Mouse (Mus musculus): Measurements from ENCODE around the gene Rngtt. TPM values are rescaled to one million over a fixed set of nuclear protein-coding genes. Genes with fewer than 3 reads are reported as not detected.

Gene Rngtt
- total RNA-seq, 1 experiment, result 23.5 TPM

GRCm38 (mm10) chr4:33486050-33486449 lies 175.9 kb downstream of the Rngtt start:
- Histone ChIP-seq H3K9me3 (ENCODE audit: control insufficient read depth, insufficient read depth, low read depth, low read length) (no peaks in the 10 kb centered on the region), H3K4me3 (ENCODE audit: insufficient read depth in 1 of 2, low read depth in 1 of 2, low read length in 2 of 2, poor library complexity in 1 of 2, severe bottlenecking in 1 of 2) (no peak overlapping the region), H3K27ac (ENCODE audit: insufficient read depth, low read depth, low read length, poor library complexity, severe bottlenecking) (no peak overlapping the region), H3K9ac (ENCODE audit: insufficient read depth, low read depth, low read length, poor library complexity, severe bottlenecking) (no peak overlapping the region), H3K4me1 (ENCODE audit: control insufficient read depth in 2 of 2, insufficient read depth in 2 of 2, low read length in 2 of 2, poor library complexity in 1 of 2) (no peaks in the 10 kb centered on the region), H3K36me3 (ENCODE audit: control insufficient read depth, insufficient read depth, low read length, poor library complexity, severe bottlenecking) (no peaks in the 10 kb centered on the region)
- no peak for DNase-seq (ENCODE audit: low read depth, low spot score)
- no peak for TF ChIP-seq ZNF384 (IDR thresholded peaks at IDR 0.05; ENCODE audit: low read depth, low read length)
- no peak for TF ChIP-seq CHD2 (IDR thresholded peaks at IDR 0.05; ENCODE audit: low read depth, low read length)
- no peak for TF ChIP-seq ZC3H11A (IDR thresholded peaks at IDR 0.05; ENCODE audit: borderline replicate concordance, low read depth, low read length)
- TF ChIP-seq MAFK (IDR thresholded peaks at IDR 0.05; ENCODE audit: insufficient read depth, low read depth, low read length), result no peak
- TF ChIP-seq HCFC1 (IDR thresholded peaks at IDR 0.05; ENCODE audit: borderline replicate concordance, insufficient read depth, low read length), result no peak
- in situ Hi-C loops (cut with MboI; ENCODE audit: low sequenced_read_pairs in 2 of 2, unreplicated experiment in 2 of 2), result no loop called here

DNA sequence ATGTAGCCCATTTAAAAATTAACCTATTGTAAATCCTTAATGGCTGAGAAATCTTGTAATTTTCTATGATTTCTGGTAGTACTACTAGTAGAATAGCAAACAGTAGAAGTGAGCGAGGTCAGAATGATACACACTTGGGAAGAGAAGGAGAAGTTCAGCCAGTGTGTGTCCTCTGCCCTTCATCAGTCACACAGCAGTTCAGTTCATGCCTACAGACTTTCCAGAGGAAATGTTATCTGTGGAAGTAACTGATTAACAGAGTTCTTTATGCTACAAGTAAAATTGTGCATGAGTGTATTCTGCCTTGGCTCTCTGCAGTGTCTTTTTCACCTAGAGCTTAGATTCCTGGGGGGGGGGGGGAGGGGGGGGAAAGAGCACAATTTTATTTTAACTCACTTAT lies 181.0 kb downstream of the Rngtt start:
- TF ChIP-seq MAFK (IDR thresholded peaks at IDR 0.05; ENCODE audit: insufficient read depth, low read depth, low read length), result no peak
- TF ChIP-seq ZNF384 (IDR thresholded peaks at IDR 0.05; ENCODE audit: low read depth, low read length), result no peak
- TF ChIP-seq CHD2 (IDR thresholded peaks at IDR 0.05; ENCODE audit: low read depth, low read length), result no peak
- TF ChIP-seq ZC3H11A (IDR thresholded peaks at IDR 0.05; ENCODE audit: borderline replicate concordance, low read depth, low read length), result no peak
- TF ChIP-seq HCFC1 (IDR thresholded peaks at IDR 0.05; ENCODE audit: borderline replicate concordance, insufficient read depth, low read length), result no peak
- peaks cover 0 to 2% of the 10 kb centered on the region in 2 experiments; a peak in 1 of 4 replicates for H3K4me1 ChIP-seq (ENCODE audit: control insufficient read depth in 2 of 2, insufficient read depth in 2 of 2, low read length in 2 of 2, poor library complexity in 1 of 2)
- no peak overlapping the region for H3K9ac ChIP-seq (ENCODE audit: insufficient read depth, low read depth, low read length, poor library complexity, severe bottlenecking)
- H3K27ac ChIP-seq (ENCODE audit: insufficient read depth, low read depth, low read length, poor library complexity, severe bottlenecking), result no peak overlapping the region
- no peaks in the 10 kb centered on the region for H3K36me3 ChIP-seq (ENCODE audit: control insufficient read depth, insufficient read depth, low read length, poor library complexity, severe bottlenecking)
- no peaks in the 10 kb centered on the region for H3K9me3 ChIP-seq (ENCODE audit: control insufficient read depth, insufficient read depth, low read depth, low read length)
- DNase-seq (ENCODE audit: low read depth, low spot score), result no peak
- no peak overlapping the region for H3K4me3 ChIP-seq (ENCODE audit: insufficient read depth in 1 of 2, low read depth in 1 of 2, low read length in 2 of 2, poor library complexity in 1 of 2, severe bottlenecking in 1 of 2)
- in situ Hi-C loops (cut with MboI; ENCODE audit: low sequenced_read_pairs in 2 of 2, unreplicated experiment in 2 of 2), result no loop called here

DNA sequence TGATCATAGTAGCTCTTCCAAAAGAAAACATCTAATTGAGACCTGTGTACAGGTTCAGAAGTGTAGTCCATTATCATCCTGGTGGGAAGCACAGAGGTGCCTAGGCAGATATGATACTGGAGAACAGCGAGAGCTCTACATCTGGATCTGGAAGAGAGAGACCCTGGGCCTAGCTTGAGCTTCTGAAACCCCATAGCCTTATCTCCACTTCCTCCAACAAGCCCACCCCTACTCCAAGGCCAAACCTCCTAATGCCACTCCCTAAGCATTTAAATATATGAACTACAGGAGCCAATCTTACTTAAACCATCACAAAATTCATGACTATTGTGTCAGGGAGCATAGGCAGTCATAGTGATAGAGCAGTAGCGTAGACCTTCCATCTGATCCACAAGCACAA lies 184.3 kb downstream of the Rngtt start:
- in situ Hi-C loops (cut with MboI; ENCODE audit: low sequenced_read_pairs in 2 of 2, unreplicated experiment in 2 of 2), result no loop called here
- H3K4me3 ChIP-seq (ENCODE audit: insufficient read depth in 1 of 2, low read depth in 1 of 2, low read length in 2 of 2, poor library complexity in 1 of 2, severe bottlenecking in 1 of 2), result no peak overlapping the region
- no peak overlapping the region for H3K27ac ChIP-seq (ENCODE audit: insufficient read depth, low read depth, low read length, poor library complexity, severe bottlenecking)
- H3K4me1 ChIP-seq (ENCODE audit: control insufficient read depth in 2 of 2, insufficient read depth in 2 of 2, low read length in 2 of 2, poor library complexity in 1 of 2), result peaks cover 0 to 2% of the 10 kb centered on the region in 2 experiments; a peak in 1 of 4 replicates
- DNase-seq (ENCODE audit: low read depth, low spot score), result no peak
- no peaks in the 10 kb centered on the region for H3K36me3 ChIP-seq (ENCODE audit: control insufficient read depth, insufficient read depth, low read length, poor library complexity, severe bottlenecking)
- H3K9ac ChIP-seq (ENCODE audit: insufficient read depth, low read depth, low read length, poor library complexity, severe bottlenecking), result no peak overlapping the region
- TF ChIP-seq MAFK (IDR thresholded peaks at IDR 0.05; ENCODE audit: insufficient read depth, low read depth, low read length) (no peak), ZC3H11A (IDR thresholded peaks at IDR 0.05; ENCODE audit: borderline replicate concordance, low read depth, low read length) (no peak), CHD2 (IDR thresholded peaks at IDR 0.05; ENCODE audit: low read depth, low read length) (no peak), ZNF384 (IDR thresholded peaks at IDR 0.05; ENCODE audit: low read depth, low read length) (no peak), HCFC1 (IDR thresholded peaks at IDR 0.05; ENCODE audit: borderline replicate concordance, insufficient read depth, low read length) (no peak)
- H3K9me3 ChIP-seq (ENCODE audit: control insufficient read depth, insufficient read depth, low read depth, low read length), result no peaks in the 10 kb centered on the region

DNA sequence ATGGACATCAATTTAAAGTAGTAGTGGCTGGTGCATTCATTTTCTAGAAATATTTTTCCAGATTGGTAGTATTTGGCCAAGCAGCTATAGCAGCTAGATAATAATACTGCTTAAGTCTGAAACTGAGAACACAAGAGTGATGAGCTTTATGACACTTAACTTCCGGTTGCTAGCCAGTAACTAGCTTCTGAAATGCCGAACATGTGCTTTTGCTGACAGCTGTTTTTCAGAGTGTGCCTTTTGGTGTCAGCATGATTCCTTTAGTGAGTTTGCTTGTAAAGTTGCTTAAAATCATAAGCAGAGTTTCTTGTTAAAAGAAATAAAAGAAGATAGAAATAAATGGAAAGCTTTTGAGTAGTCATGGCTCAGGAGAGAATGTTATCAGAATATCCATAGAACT lies 186.9 kb downstream of the Rngtt start:
- no peak overlapping the region for H3K4me3 ChIP-seq (ENCODE audit: insufficient read depth in 1 of 2, low read depth in 1 of 2, low read length in 2 of 2, poor library complexity in 1 of 2, severe bottlenecking in 1 of 2)
- DNase-seq (ENCODE audit: low read depth, low spot score), result no peak
- H3K36me3 ChIP-seq (ENCODE audit: control insufficient read depth, insufficient read depth, low read length, poor library complexity, severe bottlenecking), result peaks cover 8% of the 10 kb centered on the region; the same call in 1 of the 2 replicates
- TF ChIP-seq MAFK (IDR thresholded peaks at IDR 0.05; ENCODE audit: insufficient read depth, low read depth, low read length), result no peak
- no peak overlapping the region for H3K9ac ChIP-seq (ENCODE audit: insufficient read depth, low read depth, low read length, poor library complexity, severe bottlenecking)
- in situ Hi-C loops (cut with MboI; ENCODE audit: low sequenced_read_pairs in 2 of 2, unreplicated experiment in 2 of 2), result no loop called here
- H3K27ac ChIP-seq (ENCODE audit: insufficient read depth, low read depth, low read length, poor library complexity, severe bottlenecking), result no peak overlapping the region
- H3K9me3 ChIP-seq (ENCODE audit: control insufficient read depth, insufficient read depth, low read depth, low read length), result no peaks in the 10 kb centered on the region
- H3K4me1 ChIP-seq (ENCODE audit: control insufficient read depth in 2 of 2, insufficient read depth in 2 of 2, low read length in 2 of 2, poor library complexity in 1 of 2), result peaks cover 0 to 2% of the 10 kb centered on the region in 2 experiments; a peak in 1 of 4 replicates

DNA sequence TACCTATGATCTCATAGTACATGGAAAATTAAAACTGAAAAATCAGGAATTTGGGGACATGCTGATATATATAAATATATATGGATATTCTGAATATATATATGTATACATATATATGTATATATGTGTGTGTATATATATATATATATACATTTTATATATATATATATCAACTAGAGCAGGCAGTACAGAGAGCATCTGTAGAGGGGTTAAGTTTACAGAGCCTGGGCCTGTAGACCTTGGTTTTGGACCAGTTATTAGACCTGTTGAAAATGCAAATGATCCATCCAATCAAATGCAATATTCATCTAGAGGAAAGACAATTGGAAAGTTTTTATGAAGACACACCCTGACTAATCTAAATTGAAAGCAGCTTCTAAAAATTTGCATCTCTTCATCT lies 187.5 kb downstream of the Rngtt start:
- Histone ChIP-seq H3K9me3 (ENCODE audit: control insufficient read depth, insufficient read depth, low read depth, low read length) (no peaks in the 10 kb centered on the region), H3K36me3 (ENCODE audit: control insufficient read depth, insufficient read depth, low read length, poor library complexity, severe bottlenecking) (peaks cover 11% of the 10 kb centered on the region; the same call in 1 of the 2 replicates), H3K9ac (ENCODE audit: insufficient read depth, low read depth, low read length, poor library complexity, severe bottlenecking) (no peak overlapping the region), H3K4me3 (ENCODE audit: insufficient read depth in 1 of 2, low read depth in 1 of 2, low read length in 2 of 2, poor library complexity in 1 of 2, severe bottlenecking in 1 of 2) (no peak overlapping the region), H3K27ac (ENCODE audit: insufficient read depth, low read depth, low read length, poor library complexity, severe bottlenecking) (no peak overlapping the region), H3K4me1 (ENCODE audit: control insufficient read depth in 2 of 2, insufficient read depth in 2 of 2, low read length in 2 of 2, poor library complexity in 1 of 2) (peaks cover 0 to 2% of the 10 kb centered on the region in 2 experiments; a peak in 1 of 4 replicates)
- in situ Hi-C loops (cut with MboI; ENCODE audit: low sequenced_read_pairs in 2 of 2, unreplicated experiment in 2 of 2), result no loop called here
- no peak for TF ChIP-seq ZC3H11A (IDR thresholded peaks at IDR 0.05; ENCODE audit: borderline replicate concordance, low read depth, low read length)
- no peak for TF ChIP-seq MAFK (IDR thresholded peaks at IDR 0.05; ENCODE audit: insufficient read depth, low read depth, low read length)
- TF ChIP-seq ZNF384 (IDR thresholded peaks at IDR 0.05; ENCODE audit: low read depth, low read length), result no peak
- no peak for TF ChIP-seq HCFC1 (IDR thresholded peaks at IDR 0.05; ENCODE audit: borderline replicate concordance, insufficient read depth, low read length)
- TF ChIP-seq CHD2 (IDR thresholded peaks at IDR 0.05; ENCODE audit: low read depth, low read length), result no peak
- DNase-seq (ENCODE audit: low read depth, low spot score), result no peak
